Mouse (Mus musculus) bone marrow macrophage, adult 2 months (primary cell): ENCODE data around the gene Tmem182.

Experiments
- CTCF ChIP-seq: IDR thresholded peaks from 2 replicates; pipeline ENCODE4 v1.5.1; 2012; ENCODE audit warnings: low read depth, mild to moderate bottlenecking, low read length, moderate library complexity
- POLR2A ChIP-seq: IDR thresholded peaks from 2 replicates; pipeline ENCODE4 v1.6.1; 2012; ENCODE audit warnings: mild to moderate bottlenecking, low read depth, low read length, borderline replicate concordance

GRCm38 (mm10) chr1:40764701-40765275 is 40.6 kb upstream of the Tmem182 start:
- no peak for TF ChIP-seq POLR2A
- TF ChIP-seq CTCF: no peak
